Mouse (Mus musculus) ES-Bruce4 (cell line): Measurements from ENCODE around the gene Drd2. TPM values are rescaled to one million over a fixed set of nuclear protein-coding genes. Genes with fewer than 3 reads are reported as not detected.

Experiments used
- H3K27ac ChIP-seq: 2 replicates; pipeline ENCODE4 v1.5.1; 2012; ENCODE audit warnings: low read length, inconsistent platforms; ENCODE audit not compliant: insufficient read depth
- H3K27me3 ChIP-seq: 2 replicates; pipeline ENCODE4 v1.6.1; 2012; ENCODE audit warnings: mild to moderate bottlenecking, low read length, inconsistent platforms; ENCODE audit not compliant: control insufficient read depth, poor library complexity, insufficient read depth, severe bottlenecking
- H3K36me3 ChIP-seq: 2 replicates; pipeline ENCODE4 v1.6.1; 2012; ENCODE audit warnings: inconsistent platforms, mild to moderate bottlenecking, low read length, moderate library complexity; ENCODE audit not compliant: control insufficient read depth, poor library complexity, insufficient read depth, severe bottlenecking
- H3K4me1 ChIP-seq: one replicate; pipeline ENCODE4 v1.8.1; 2011; ENCODE audit warnings: low read length; ENCODE audit not compliant: control insufficient read depth, insufficient read depth
- H3K4me3 ChIP-seq: 2 replicates; pipeline ENCODE4 v1.5.1; 2011; ENCODE audit warnings: low read depth, mild to moderate bottlenecking, low read length
- H3K9ac ChIP-seq: 2 replicates; pipeline ENCODE4 v1.6.1; 2012; ENCODE audit warnings: low read depth, mild to moderate bottlenecking, inconsistent platforms; ENCODE audit not compliant: poor library complexity, severe bottlenecking
- H3K9me3 ChIP-seq: replicated peaks from 2 replicates; pipeline ENCODE4 v1.6.1; 2012; ENCODE audit warnings: mild to moderate bottlenecking, low read length, inconsistent platforms; ENCODE audit not compliant: control insufficient read depth, poor library complexity, insufficient read depth, severe bottlenecking
- CTCF ChIP-seq: IDR thresholded peaks from one replicate; pipeline ENCODE4 v1.8.1; 2011; ENCODE audit warnings: low read depth, low read length
- EP300 ChIP-seq: IDR thresholded peaks from 2 replicates; pipeline ENCODE4 v1.6.1; 2011; ENCODE audit warnings: low read depth, low read length; ENCODE audit not compliant: insufficient read depth
- POLR2A ChIP-seq: IDR thresholded peaks from one replicate; pipeline ENCODE4 v1.8.1; 2011; ENCODE audit warnings: low read length; ENCODE audit not compliant: insufficient read depth
- polyA plus RNA-seq: library from polyadenylated mRNA; stranded (reverse); fragments of >200 nt; gene quantifications from 2 replicates; pipeline ENCODE4 v1.2.4, GENCODE M21; 2011; ENCODE audit warnings: low read depth; ENCODE audit not compliant: missing spikeins, insufficient read depth, insufficient read length

The Drd2 gene
- polyA plus RNA-seq, 1 experiment: 0.39 TPM

- H3K9me3 ChIP-seq: no peaks in the 10 kb centered on the region
- H3K27ac ChIP-seq: no peak overlapping the region
- H3K36me3 ChIP-seq: no peaks in the 10 kb centered on the region
- H3K27me3 ChIP-seq: no peaks in the 10 kb centered on the region
- no peak for TF ChIP-seq CTCF
- no peak for TF ChIP-seq POLR2A
- TF ChIP-seq EP300: no peak
- no peak overlapping the region for H3K9ac ChIP-seq
- no peak overlapping the region for H3K4me3 ChIP-seq
- peaks cover 3% of the 10 kb centered on the region for H3K4me1 ChIP-seq
Measured at GRCm38 (mm10) chr9:49386119-49386518, 45.7 kb downstream of the Drd2 start.

DNA sequence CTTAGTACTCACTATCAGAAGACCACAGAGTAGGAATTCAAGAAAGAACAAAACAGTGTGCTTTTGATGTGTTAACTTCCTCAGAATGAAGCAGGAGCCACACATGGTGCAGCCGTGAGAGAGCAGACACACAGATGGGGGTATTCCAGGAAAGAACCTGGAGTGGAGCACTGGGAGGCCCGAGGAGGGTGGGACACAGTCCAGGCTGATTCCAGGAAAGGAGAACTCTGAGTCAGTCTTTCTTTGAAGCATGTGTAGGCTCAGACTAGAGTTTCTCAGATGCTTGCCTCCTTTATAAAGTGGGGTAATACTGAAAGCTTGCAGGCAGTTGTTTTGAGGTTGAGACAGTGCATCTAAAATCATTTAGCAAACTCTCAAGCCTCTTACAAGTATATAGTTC is 51.8 kb downstream of the Drd2 start:
- Histone ChIP-seq H3K4me1 (no peaks in the 10 kb centered on the region), H3K27me3 (no peaks in the 10 kb centered on the region), H3K27ac (no peak overlapping the region), H3K36me3 (no peaks in the 10 kb centered on the region), H3K9me3 (no peaks in the 10 kb centered on the region), H3K4me3 (no peak overlapping the region), H3K9ac (no peak overlapping the region)
- no peak for TF ChIP-seq CTCF
- TF ChIP-seq EP300: no peak
- TF ChIP-seq POLR2A: no peak

DNA sequence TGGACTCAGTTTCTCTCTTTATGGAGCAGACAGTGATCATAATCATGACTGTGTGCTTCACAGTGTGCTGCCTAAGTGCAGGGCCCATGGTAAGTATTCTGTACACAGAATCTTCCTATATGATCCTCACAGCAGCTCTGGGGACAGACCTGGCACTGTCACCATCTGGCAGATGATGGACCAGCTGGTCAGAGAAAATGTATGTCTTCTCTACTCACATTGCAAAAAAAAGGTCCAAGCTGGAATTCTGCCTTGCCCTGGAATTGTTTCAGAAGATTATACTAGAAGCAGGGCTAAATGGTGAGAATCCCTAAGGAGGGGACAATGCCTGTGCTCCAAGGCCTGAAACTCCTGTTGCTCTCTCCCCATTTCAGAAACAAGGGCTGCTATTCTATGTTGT is 55.6 kb downstream of the Drd2 start:
- Histone ChIP-seq H3K4me1 (no peaks in the 10 kb centered on the region), H3K27me3 (no peaks in the 10 kb centered on the region), H3K4me3 (no peak overlapping the region), H3K36me3 (no peaks in the 10 kb centered on the region), H3K27ac (no peak overlapping the region), H3K9ac (no peak overlapping the region), H3K9me3 (no peaks in the 10 kb centered on the region)
- TF ChIP-seq EP300: no peak
- TF ChIP-seq CTCF: no peak

- Histone ChIP-seq H3K9me3 (no peaks in the 10 kb centered on the region), H3K9ac (no peak overlapping the region), H3K27ac (no peak overlapping the region), H3K4me1 (no peaks in the 10 kb centered on the region), H3K4me3 (no peak overlapping the region), H3K36me3 (no peaks in the 10 kb centered on the region), H3K27me3 (no peaks in the 10 kb centered on the region)
- no peak for TF ChIP-seq POLR2A
Measured at GRCm38 (mm10) chr9:49403711-49404110, 63.3 kb downstream of the Drd2 start.

DNA sequence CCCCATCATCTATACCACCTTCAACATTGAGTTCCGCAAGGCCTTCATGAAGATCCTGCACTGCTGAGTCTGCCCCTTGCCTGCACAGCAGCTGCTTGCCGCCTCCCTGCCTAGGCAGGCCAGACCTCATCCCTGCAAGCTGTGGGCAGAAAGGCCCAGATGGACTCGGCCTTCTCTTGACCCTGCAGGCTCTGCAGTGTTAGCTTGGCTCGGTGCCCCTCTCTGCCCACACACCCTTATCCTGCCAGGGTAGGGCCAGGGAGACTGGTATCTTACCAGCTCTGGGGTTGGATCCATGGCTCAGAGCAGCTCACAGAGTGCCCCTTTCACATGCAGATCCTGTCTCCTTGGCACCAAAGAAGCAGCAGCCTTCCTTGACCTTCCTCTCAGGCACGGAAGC is 66.6 kb downstream of the Drd2 start:
- H3K9me3 ChIP-seq: no peaks in the 10 kb centered on the region
- no peak overlapping the region for H3K27ac ChIP-seq
- H3K4me1 ChIP-seq: no peaks in the 10 kb centered on the region
- H3K4me3 ChIP-seq: no peak overlapping the region
- H3K27me3 ChIP-seq: no peaks in the 10 kb centered on the region
- TF ChIP-seq POLR2A: no peak
- no peak for TF ChIP-seq EP300
- no peak for TF ChIP-seq CTCF
- no peaks in the 10 kb centered on the region for H3K36me3 ChIP-seq
- no peak overlapping the region for H3K9ac ChIP-seq

DNA sequence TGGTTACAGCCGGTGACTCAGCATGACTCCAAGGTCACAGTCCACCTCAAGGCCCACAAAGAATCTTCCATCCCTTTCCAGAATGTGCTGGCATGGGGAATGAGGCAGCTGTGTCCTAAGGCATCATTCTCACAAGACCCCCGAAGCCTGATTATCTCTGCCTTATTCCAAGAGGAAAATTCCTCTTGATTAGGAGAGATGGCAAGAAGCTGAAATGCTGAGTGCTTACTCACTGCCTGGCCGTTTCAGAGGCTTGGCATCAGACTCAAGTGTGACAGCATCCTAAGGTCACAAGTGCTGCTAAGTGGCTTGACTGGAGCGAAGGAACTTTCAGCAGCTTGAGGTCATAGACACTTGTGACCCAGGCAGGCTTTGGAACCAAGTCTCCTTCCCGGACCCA is 70.2 kb downstream of the Drd2 start:
- Histone ChIP-seq H3K4me3 (no peak overlapping the region), H3K4me1 (no peaks in the 10 kb centered on the region), H3K36me3 (no peaks in the 10 kb centered on the region), H3K9me3 (no peaks in the 10 kb centered on the region), H3K27me3 (no peaks in the 10 kb centered on the region), H3K27ac (no peak overlapping the region), H3K9ac (no peak overlapping the region)
- TF ChIP-seq CTCF: no peak
- TF ChIP-seq EP300: no peak
- no peak for TF ChIP-seq POLR2A

- Histone ChIP-seq H3K27ac (no peak overlapping the region), H3K9me3 (no peaks in the 10 kb centered on the region), H3K9ac (no peak overlapping the region), H3K36me3 (no peaks in the 10 kb centered on the region), H3K27me3 (no peaks in the 10 kb centered on the region), H3K4me3 (no peak overlapping the region), H3K4me1 (no peaks in the 10 kb centered on the region)
- TF ChIP-seq CTCF (no peak), POLR2A (no peak), EP300 (no peak)
Measured at GRCm38 (mm10) chr9:49423866-49424265, 83.4 kb downstream of the Drd2 start.
